Mouse (Mus musculus): Measurements from ENCODE around the gene Chadl.
"Not testable (repeated sequence)": the region's sequence is repeated elsewhere in the genome, so short reads cannot be mapped to it uniquely, and the experiment has no call there.

Gene Chadl

DNA sequence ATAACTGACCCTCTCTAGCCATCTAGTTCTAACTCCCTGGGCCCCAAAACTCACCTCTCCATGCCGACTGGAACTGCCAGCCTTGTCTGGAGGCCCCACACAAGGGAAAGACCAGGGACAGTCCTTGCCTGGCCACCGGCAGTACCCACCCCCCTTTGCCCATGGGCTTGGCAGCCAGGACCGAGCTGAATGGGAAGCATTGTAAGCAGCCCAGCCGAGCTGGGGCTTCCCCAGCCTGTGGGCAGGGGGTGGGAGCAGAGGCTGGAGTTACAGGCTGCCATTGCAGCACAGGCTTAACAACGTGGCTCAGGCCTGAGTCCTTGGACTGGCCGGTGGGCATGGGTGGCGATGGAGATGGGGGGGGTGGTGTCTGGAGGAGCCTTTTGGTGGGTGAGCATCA is at the start of gene Chadl:
Chadl (minus strand) TSS at position 113 of the 400 bp plus-strand sequence.
- DNase-seq (ENCODE audit: inconsistent age in 2 of 2, low spot score in 1 of 2) = no peak

DNA sequence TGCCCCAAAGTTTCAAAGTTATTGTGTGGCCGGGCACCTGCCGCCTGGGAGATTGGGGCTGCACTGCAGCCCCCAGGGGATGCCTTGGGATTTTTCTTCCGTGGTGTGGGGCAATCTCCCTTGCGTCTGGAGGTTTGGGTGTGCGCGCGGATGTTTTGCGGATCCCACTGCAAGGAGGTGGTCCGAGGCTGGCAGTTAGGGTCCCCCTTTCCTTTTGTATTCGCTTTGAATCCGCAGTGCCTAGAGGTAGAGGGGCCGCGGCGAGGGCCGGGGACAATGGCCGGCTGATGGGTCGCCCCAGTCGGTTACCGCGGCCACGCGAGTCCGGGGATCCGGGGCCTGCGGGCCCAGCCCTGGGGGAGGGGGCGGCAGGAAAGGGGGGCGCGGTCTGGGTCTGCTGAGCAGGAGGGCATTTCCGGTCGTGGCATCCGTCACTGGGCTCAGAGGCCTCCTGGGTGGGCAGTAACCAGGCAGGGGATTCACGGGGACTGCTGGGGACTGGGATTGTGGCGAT is 48.6 kb upstream of the Chadl start:
- peak; percentile 65 to 83 for DNase-seq (ENCODE audit: inconsistent age in 2 of 2, low spot score in 1 of 2)

DNA sequence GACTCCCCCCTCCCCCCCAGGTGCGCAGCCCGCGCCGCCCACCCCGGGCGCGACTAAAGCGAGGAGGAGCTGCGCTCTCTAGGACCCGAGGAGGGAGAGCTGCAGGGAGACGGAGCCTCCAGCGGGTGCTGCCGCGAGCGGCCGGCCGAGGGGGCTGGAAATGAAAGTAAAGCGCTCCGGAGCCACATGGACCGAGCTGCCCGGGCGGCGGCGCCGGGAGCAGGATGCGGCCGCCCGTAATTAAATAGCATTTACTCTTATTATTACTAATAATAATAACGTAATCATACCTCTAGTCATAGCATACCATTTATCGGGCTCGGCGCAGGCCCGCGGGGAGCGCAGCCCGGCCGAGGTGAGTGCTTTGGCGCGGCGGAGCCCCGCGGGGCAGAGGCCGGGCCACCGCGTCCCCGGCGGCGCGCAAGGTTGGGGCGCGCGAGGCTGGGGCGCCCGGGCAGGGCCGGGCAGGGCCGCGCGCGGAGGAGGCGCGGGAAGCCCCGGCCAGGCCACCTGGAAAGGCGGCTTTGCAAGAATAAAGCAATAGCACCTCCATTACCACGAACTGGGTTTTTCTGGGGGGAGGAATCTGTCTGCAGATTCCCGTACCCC is 48.0 kb upstream of the Chadl start, which contains the start of the genes Zc3h7b and Rangap1:
Zc3h7b (plus strand) TSS at position 66 of the 609 bp plus-strand sequence.
Rangap1 (minus strand) TSS at position 539 of the 609 bp plus-strand sequence.
- peak; percentile 84 to 95 for DNase-seq (ENCODE audit: inconsistent age in 2 of 2, low spot score in 1 of 2)

DNA sequence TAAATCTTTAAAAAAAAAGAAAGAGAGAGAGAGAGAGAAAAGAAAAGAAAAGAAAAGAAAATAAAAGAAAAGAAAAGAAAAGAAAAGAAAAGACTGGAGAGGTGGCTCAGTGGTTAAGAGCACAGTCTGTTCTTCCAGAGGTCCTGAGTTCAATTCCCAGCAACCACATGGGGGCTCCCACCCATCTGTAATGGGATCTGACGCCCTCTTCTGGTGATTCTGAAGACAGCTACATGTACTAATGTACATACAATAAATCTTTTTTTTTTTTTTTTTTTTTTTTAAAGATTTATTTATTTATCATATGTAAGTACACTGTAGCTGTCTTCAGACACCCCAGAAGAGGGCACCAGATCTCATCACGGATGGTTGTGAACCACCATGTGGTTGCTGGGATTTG is 45.3 kb upstream of the Chadl start:
- not testable (repeated sequence) for DNase-seq (ENCODE audit: inconsistent age in 2 of 2, low spot score in 1 of 2)

DNA sequence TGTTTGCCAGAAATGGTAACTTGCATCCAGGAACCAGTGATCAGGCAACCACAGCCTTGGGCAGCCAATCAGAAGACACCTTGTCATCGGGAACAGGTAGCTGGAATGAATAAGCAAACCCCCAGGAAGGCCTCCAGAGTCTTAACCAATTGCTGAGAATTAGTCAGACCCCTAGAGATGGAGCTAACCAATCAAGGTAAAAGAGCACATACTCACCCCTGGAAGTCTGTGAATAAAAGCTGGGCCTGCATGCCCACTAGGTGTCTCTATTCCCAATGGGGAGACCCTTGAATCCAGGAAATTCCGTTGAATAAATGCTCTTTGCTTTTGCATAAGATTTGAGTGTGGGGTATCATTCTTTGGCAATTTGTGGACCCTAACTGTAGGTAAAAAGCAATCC is 42.8 kb upstream of the Chadl start:
- DNase-seq (ENCODE audit: inconsistent age in 2 of 2, low spot score in 1 of 2) = no peak

DNA sequence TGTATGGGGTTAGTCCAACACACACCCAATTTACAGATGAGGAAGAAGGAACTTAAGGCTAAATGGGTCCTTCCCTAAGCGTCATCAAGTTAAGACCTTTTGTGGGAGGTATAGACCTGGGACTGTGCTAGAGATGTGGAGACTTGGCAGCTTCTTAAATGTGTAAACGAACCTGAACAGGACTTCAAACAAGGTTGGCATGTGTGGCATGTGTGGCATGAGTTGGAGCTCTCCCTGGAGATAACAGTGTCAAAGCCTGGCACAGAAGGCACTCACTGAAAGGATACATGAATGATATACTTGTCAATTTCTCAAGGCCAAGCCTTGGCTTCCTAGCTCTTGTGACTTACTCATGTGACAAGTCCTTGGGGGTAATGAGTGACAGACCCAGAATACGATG is 42.2 kb upstream of the Chadl start:
- no peak for DNase-seq (ENCODE audit: inconsistent age in 2 of 2, low spot score in 1 of 2)

DNA sequence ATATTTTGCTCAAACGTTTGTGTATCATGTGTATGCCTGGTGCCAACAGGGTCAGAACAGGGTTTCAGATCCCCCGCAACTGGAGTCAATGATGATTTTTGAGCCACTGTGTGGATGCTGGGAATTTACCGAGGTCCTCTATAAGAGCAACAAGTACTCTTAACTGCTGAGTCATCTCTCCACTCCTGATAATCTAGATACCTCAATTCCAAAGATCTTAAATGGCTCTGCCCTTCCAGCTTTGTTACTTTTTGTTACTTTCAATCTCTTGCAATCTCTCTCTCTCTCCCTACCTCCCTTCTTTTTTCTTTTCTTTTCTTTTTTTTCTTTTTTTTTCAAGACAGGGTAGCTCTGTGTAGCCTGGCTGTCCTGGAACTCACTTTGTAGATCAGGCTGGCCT is 38.0 kb upstream of the Chadl start:
- DNase-seq (ENCODE audit: inconsistent age in 2 of 2, low spot score in 1 of 2) = no peak

DNA sequence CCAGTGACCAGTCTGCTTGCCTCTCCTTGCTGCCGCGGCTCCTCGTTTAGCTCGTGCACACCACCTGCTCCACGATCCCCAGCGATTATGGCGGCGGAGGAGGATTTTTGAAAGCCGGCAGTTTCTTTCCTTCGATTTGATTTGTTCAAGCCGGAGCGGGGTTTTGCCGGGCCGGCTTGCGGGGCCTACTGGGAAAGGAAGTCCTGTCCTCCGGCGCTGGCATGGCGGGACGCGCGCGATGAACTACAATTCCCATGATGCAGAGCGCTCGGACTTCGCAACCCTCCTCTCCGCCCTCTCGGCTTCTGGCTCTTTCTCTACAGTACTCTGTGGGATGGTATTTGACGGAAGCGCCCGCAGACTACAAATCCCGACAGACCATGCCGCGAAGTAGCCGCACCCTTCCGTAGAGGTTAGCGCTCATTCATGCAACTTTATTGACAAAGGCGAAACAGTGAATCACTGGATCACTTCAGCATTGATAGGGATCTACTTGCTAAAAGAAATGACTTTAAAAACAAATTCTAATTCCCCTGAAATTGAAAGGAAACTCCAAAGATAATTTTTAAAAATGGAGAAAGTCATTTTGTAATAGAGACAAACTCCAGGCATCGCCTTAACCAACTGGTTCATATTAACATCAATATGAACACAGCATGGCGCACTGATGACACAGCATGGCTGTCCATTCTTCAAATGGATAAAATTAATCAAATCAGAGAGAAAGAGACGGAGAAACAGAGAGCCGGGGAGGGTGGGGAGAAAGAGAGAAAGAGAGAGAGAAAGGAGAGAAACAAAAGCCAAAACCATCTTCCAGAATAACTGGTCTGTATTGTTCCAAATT is 32.9 kb upstream of the Chadl start:
- peak; percentile 99 for DNase-seq (ENCODE audit: inconsistent age in 2 of 2, low spot score in 1 of 2)

DNA sequence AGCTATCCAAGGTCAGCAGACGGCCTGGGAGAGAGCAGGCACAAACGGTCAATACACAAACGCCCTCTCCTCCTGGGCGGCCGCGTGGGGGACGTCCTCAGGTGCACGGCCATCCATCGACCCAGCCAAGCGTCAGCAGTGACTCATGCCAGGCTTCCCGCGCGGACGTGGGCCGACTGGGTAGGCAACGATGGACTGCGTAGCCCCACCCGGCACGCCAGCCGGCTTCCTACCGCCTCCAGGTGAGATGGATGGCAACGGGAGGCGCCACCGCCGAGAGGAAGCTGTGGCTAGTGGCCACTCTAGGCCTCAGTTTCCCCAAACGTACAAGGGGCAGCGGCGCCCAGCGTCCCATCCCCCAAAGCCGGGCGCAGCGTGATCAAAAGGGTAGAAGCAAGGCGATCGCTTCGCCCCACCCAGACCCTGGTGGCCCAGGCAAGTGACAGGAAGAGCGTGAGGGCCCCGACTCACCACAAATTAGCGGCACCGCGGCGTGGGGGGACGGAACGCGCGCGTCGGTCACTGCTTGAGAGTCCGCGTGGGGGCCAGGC is 32.2 kb upstream of the Chadl start:
- peak; percentile 66 to 75 for DNase-seq (ENCODE audit: inconsistent age in 2 of 2, low spot score in 1 of 2)

DNA sequence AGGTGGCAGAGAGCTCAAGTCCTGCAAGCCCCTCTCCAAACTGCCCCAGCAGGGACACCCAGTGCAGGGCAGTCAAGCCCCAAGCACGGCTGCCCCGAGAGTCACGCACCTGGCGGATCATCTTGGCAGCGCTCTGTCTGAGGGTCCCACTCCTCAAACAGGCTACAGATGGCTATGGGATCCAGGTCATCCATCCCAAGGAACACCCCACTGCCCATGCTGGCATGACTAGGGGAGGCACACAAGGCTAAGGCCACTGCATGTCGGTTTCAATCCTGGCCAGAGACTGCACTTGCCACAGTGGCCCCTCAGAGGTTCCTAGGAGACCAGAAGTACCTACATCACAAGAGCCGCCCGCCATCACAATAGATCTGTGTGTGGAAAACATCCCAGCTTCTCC is 28.9 kb upstream of the Chadl start:
- no peak for DNase-seq (ENCODE audit: inconsistent age in 2 of 2, low spot score in 1 of 2)

DNA sequence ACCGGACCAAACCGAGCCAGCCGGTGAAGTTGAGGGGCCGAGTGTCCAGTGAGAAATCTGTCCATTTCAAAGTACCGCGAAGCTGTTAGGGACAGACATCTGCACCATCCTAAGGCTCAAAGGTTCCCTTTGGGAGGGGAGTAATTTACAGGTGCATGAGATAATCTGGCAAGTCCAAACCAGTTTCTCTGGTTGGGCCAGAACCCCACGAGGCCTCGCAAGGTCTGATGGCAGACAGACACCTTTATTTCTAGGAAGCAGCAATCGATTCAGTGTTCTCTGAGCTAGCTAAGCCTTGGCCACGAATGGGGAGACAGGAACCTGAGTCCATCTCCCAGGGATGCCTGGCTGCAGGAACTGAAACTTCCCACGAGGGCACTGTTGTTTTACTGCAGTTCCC is 26.6 kb upstream of the Chadl start:
- no peak for DNase-seq (ENCODE audit: inconsistent age in 2 of 2, low spot score in 1 of 2)

DNA sequence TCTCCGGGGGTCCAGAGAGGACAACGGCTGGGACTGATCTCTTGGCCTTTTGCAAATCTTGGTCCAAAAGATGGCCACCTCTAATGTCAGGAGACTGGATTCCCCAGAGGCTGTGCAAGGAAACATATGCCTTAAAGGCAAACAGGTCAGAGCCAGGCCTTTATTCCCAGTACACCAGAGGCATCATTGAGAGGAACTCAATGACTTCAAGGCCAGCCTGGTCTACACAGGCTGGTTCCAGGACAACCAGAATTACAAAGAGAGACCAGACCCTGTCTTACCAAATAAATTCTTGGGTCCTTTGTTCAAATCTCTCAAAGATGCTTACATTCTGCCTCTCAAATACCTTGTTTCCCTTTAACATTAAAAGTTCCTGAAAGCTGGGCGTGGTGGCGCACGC is 25.3 kb upstream of the Chadl start:
- no peak for DNase-seq (ENCODE audit: inconsistent age in 2 of 2, low spot score in 1 of 2)

DNA sequence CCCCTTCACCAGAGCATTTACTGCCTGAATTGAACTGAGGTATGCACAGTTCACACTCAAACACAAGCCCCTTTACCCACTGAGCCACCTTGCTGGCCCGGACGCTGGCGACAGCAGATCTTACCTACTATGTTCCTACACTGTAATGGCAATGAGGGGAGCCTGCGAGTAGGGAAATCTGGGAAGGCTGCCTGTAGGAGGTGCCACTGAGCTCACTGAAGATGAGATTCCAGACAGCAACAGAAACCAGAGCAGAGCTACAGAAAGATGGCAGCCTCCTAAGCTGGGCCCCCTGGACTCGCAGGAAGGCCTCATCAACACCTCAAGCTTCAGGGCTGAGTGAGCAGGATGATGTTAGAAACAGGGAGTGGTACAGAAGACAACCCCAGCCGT is 22.0 kb upstream of the Chadl start:
- no peak for DNase-seq (ENCODE audit: inconsistent age in 2 of 2, low spot score in 1 of 2)

DNA sequence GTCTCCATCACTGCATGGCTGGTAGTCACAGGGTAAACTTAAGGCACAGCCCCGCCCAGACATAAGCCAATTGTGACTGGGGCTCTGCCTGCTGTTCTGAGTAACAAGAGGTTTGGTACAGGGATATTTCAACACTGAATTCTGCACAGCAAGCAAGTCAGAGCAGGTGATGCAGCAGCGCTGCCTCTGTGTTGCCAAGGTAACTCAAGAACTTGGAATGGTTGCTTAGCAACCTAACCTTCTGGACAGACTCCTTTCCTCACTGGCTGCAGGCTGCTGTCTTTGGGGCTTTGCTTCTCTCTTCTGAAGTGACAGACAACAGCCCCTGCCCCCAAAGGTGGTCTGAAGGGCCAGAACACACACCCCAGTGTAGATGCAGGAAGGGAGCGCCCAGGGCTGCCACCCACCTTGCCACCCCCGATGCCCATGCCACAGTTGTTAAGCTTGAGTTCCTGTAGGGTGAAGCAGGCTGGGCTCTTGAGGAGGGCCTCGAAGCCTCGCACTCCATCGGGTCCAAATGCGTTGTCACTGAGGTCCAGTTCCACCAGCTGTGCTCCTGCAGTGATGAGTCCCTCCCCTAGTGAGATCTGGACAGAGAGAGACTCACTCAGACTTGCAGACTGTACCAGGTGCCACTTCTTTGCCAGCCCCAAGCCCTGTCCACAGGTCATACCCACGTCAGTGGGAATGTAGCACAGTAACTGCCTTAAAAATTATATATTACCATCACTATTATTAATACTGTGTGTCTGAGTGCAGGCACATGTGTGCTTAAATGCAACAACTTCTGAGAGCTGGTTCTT is 21.4 kb upstream of the Chadl start:
- no peak for DNase-seq (ENCODE audit: inconsistent age in 2 of 2, low spot score in 1 of 2)

DNA sequence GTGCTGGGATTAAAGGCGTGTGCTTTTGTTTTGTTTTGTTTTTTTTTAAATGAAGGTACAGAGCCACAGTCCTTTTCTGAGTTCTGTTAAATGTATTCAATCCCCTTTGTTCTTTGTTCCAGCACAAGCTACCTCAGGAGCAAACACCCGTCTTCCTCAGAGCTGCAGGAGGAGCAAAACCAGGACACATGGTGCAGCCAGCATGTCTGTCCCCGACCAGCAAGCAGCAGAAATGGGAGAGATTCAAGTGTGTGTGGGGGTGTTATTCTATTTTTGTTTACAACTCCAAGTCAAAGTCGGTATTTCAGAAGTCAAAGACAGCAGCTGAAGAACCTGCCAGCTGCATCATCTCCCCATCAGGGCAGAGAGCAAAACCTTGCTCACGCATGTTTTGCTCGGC is 16.7 kb upstream of the Chadl start:
- no peak for DNase-seq (ENCODE audit: inconsistent age in 2 of 2, low spot score in 1 of 2)

DNA sequence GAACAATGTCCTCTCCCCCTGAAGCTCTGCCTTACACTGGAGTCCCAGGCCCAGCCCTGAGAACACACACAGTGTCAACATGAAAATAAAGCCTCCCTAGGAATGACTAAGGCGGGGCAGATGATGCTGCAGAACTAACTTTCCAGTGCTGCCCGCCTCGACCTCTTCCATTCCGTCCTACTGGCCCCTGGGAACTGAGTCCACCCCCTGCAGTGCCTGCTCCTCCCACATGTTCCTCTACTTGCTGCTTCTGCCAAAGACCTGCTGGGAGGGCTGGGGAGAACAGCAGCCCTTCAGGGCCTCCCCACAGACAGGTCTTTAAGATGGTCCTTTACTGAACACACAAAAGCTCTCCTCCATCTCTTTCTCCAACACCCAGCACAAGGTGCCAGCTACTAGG is 13.7 kb upstream of the Chadl start:
- no peak for DNase-seq (ENCODE audit: inconsistent age in 2 of 2, low spot score in 1 of 2)

DNA sequence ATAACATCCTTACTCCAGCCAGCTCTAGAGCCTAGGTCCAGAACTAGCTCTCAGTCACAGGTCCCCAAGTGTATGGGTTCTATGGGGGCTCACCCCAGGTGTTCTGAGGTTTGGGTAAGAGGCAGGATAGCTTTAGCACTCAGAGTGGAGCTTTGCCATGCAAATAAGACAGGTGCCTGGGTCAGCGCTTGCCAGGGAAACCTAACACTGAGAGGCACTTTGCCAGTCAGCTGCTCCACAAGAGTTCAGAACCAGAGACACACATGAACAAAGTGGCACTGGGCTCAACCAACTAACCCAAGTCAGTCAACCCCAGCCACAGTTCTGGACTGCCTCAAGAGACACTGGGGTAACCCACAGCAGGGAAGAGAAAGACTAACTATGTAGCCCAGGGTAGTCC is 12.6 kb upstream of the Chadl start:
- no peak for DNase-seq (ENCODE audit: inconsistent age in 2 of 2, low spot score in 1 of 2)

DNA sequence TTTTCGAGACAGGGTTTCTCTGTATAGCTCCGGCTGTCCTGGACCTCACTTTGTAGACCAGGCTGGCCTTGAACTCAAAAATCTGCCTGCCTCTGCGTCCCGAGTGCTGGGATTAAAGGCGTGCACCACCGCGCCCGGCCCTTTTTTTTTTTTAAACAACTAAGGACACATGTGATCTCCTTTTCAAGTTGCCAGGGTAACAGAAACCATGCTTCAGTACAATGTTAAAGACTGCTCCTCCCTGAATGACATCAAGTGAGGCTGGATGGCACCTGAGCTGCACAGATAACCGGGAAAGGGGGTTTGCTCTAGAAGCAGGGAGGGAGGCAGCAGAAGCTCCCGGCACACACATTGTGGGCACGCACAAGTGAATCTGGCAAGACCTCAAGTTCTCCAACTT is 11.9 kb upstream of the Chadl start:
- DNase-seq (ENCODE audit: inconsistent age in 2 of 2, low spot score in 1 of 2) = no peak

DNA sequence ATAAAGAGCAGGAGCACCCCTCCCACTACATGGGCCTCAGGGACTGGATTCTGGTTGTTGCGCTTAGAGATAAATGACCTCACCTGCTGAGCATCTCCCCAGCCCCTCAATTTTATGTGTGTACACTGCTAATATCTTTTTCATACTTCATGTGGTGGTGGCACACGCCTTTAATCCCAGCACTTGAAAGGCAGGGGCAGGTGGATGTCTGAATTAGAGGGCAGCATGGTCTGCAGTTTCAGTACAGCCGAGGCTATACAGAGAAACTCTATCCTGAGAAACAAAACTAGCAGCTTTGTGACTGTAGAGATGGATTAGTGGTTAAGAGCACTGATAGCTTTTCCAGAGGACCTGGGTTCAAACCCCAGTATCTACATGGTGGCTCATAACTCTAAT is 6.0 kb upstream of the Chadl start:
- DNase-seq (ENCODE audit: inconsistent age in 2 of 2, low spot score in 1 of 2) = no peak

DNA sequence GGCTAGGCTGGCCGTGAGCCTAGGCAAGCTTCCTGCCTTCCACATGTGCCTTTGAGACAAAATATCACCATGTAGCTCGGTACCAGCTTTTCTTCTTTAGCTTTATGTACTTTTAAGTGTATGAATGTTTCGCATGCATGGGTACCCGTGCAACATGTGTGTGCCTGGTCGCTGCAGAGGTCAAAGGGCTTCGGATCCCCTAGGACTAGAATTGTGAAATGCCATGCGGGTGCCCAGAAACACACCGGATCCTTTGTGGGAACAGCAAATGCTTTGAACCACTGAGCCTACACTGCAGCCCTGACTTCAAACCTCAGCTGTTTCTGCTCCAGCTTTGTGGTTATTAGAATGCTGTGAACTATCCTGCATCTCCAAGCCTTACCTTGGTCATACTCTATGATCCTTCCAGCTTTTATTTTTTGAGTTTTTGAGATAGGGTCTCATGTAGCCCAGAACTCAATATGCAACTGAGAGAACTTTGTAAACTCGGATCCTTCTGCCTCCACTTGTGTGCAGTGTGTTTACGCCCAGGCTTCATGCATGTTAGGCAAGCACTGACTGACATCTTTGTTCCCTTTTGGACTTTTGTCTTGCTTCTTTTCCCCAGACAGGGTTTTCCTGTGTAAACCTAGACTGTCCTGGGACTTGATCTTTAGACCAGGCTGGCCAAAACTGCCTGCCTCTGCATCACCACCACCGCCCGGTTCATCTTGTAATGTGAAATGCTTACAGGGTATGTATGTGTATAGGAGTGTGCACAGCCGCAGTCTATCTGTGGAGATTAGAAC is 5.4 kb upstream of the Chadl start:
- DNase-seq (ENCODE audit: inconsistent age in 2 of 2, low spot score in 1 of 2) = peak in 1 of 2 experiments; percentile 49

All from adrenal gland, adult (tissue).